Mouse (Mus musculus) E14TG2a.4 (cell line): ENCODE results near the gene Prr5.

Source experiments
- CTCF ChIP-seq: conservative IDR thresholded peaks from 2 replicates; pipeline ENCODE4 v1.5.1; 2014; ENCODE audit warnings: low read length
- NANOG ChIP-seq: IDR thresholded peaks from 2 replicates; pipeline ENCODE4 v1.6.1; 2014; ENCODE audit warnings: borderline replicate concordance, low read length, mixed read lengths

DNA sequence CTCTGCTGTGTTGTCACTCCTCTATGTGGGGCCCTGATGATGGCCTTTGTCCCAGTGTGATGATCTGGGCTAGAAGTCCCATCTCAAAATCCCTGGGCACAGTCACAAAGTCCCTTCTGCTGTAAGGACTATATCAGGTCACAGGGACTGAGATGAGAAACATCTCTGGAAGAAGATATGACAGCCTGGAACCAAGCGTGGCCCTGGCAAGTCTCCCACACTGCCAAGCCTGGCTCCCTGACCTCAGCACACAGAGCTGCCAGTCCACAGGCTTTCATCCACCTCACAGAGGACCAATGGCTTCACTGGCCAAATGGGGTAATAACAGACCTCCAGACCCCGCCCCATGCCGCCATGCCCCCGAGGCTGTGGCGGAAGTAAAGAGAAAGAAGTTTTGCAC, 10.8 kb upstream of the Prr5 start:
- TF ChIP-seq CTCF (no peak), NANOG (no peak)
